Mouse (Mus musculus) intestine, postnatal 0 days (tissue): ENCODE data around the gene Usp24. TPM values are rescaled to one million over a fixed set of nuclear protein-coding genes. Genes with fewer than 3 reads are reported as not detected.
"Not testable (repeated sequence)": the region's sequence is repeated elsewhere in the genome, so short reads cannot be mapped to it uniquely, and the experiment has no call there.

Experiments
- ATAC-seq: fragments of 200-750 bp; cut with Nextera tagmentation; 2 replicates; pipeline ENCODE4 v1.8.0; 2017; ENCODE audit warnings: mild to moderate bottlenecking, moderate TSS enrichment, moderate library complexity
- H3K27ac ChIP-seq: fragments of 300-500 bp; sonication (generic); 2 replicates; pipeline ENCODE4 v1.5.1; 2014; ENCODE audit warnings: mild to moderate bottlenecking, low read depth, low read length, moderate library complexity
- H3K27me3 ChIP-seq: fragments of 300-500 bp; sonication (generic); replicated peaks from 2 replicates; pipeline ENCODE4 v1.6.1; 2014; ENCODE audit warnings: low read length, mixed read lengths; ENCODE audit not compliant: control insufficient read depth, insufficient read depth
- H3K36me3 ChIP-seq: fragments of 300-500 bp; sonication (generic); 2 replicates; pipeline ENCODE4 v1.6.1; 2014; ENCODE audit warnings: mild to moderate bottlenecking, moderate library complexity; ENCODE audit not compliant: control insufficient read depth, insufficient read depth
- H3K4me1 ChIP-seq: fragments of 300-500 bp; sonication (generic); replicated peaks from 2 replicates; pipeline ENCODE4 v1.6.1; 2014; ENCODE audit warnings: antibody characterized with exemption, low read length, mixed read lengths; ENCODE audit not compliant: control insufficient read depth, insufficient read depth
- H3K4me2 ChIP-seq: fragments of 300-500 bp; sonication (generic); replicated peaks from 2 replicates; pipeline ENCODE4 v1.6.1; 2014; ENCODE audit warnings: low read depth, mild to moderate bottlenecking, moderate library complexity
- H3K4me3 ChIP-seq: fragments of 300-500 bp; sonication (generic); 2 replicates; pipeline ENCODE4 v1.5.1; 2014; ENCODE audit warnings: low read depth, low read length
- H3K9ac ChIP-seq: fragments of 300-500 bp; sonication (generic); 2 replicates; pipeline ENCODE4 v1.6.1; 2014; ENCODE audit warnings: mild to moderate bottlenecking, low read depth, low read length
- H3K9me3 ChIP-seq: fragments of 300-500 bp; sonication (generic); 2 replicates; pipeline ENCODE4 v1.6.1; 2016; ENCODE audit warnings: mixed run types; ENCODE audit not compliant: control insufficient read depth
- CTCF ChIP-seq: sonication (generic); IDR thresholded peaks from 2 replicates; pipeline ENCODE4 v1.5.1; 2016; ENCODE audit warnings: low read depth, mild to moderate bottlenecking, control low read depth, antibody characterized with exemption, moderate library complexity
- WGBS: fragments of 180-500 bp; shearing (Covaris S2); extraction: QIAGEN DNeasy Blood & Tissue Kit; methylation state at CpG from one replicate; pipeline ENCODE4 v1.1.7; 2014; 5-methylcytosine and 5-hydroxymethylcytosine counted together
- polyA plus RNA-seq: library from polyadenylated mRNA; unstranded; fragments of >200 nt; fragmentation: Nextera tagmentation; extraction: Ambion mirVana; gene quantifications from 2 replicates; pipeline ENCODE4 v1.2.1, GENCODE M21; 2015

Usp24 gene
- polyA plus RNA-seq, 1 experiment from 2014 or later = 5.3 TPM

- H3K4me3 ChIP-seq = no peak overlapping the region
- H3K27ac ChIP-seq = no peak overlapping the region
- ATAC-seq = no peak
- no peak overlapping the region for H3K9ac ChIP-seq
- no peak overlapping the region for H3K4me2 ChIP-seq
- no peaks in the 10 kb centered on the region for H3K4me1 ChIP-seq
- H3K27me3 ChIP-seq = no peaks in the 10 kb centered on the region
- no peak for TF ChIP-seq CTCF
- H3K36me3 ChIP-seq = peaks cover 35% of the 10 kb centered on the region
- no peaks in the 10 kb centered on the region for H3K9me3 ChIP-seq
- WGBS = 89% methylated on average over 1 of the region's 1 CpGs
Observed at GRCm38 (mm10) chr4:106347664-106348063, 31.7 kb downstream of the Usp24 start.

- H3K4me3 ChIP-seq, H3K4me1 ChIP-seq, H3K9me3 ChIP-seq, H3K4me2 ChIP-seq, H3K27ac ChIP-seq, H3K9ac ChIP-seq, H3K27me3 ChIP-seq, ATAC-seq: not testable (repeated sequence)
- peaks cover 21% of the 10 kb centered on the region for H3K36me3 ChIP-seq
- WGBS = 83% methylated on average over 2 of the region's 2 CpGs
Observed at GRCm38 (mm10) chr4:106355025-106355424, 39.0 kb downstream of the Usp24 start.

- WGBS = 82% methylated on average over 6 of the region's 6 CpGs
- Histone ChIP-seq H3K27me3 (no peaks in the 10 kb centered on the region), H3K27ac (no peak overlapping the region), H3K9me3 (no peaks in the 10 kb centered on the region), H3K4me1 (no peaks in the 10 kb centered on the region), H3K4me2 (no peak overlapping the region), H3K36me3 (peaks cover 52% of the 10 kb centered on the region), H3K9ac (no peak overlapping the region), H3K4me3 (no peak overlapping the region)
- no peak for ATAC-seq
- TF ChIP-seq CTCF = no peak
Observed at GRCm38 (mm10) chr4:106370013-106370412, 54.0 kb downstream of the Usp24 start.

- peaks cover 62% of the 10 kb centered on the region for H3K36me3 ChIP-seq
- no peak overlapping the region for H3K4me2 ChIP-seq
- TF ChIP-seq CTCF = peak; percentile 92
- no peak overlapping the region for H3K9ac ChIP-seq
- no peak for ATAC-seq
- H3K4me3 ChIP-seq = no peak overlapping the region
- H3K27me3 ChIP-seq = no peaks in the 10 kb centered on the region
- WGBS = 45% methylated on average over 1 of the region's 1 CpGs
- no peaks in the 10 kb centered on the region for H3K9me3 ChIP-seq
- H3K4me1 ChIP-seq = no peaks in the 10 kb centered on the region
- H3K27ac ChIP-seq = no peak overlapping the region
Observed at GRCm38 (mm10) chr4:106375857-106376256, 59.8 kb downstream of the Usp24 start.

GRCm38 (mm10) chr4:106378839-106379572 is 63.0 kb downstream of the Usp24 start:
- H3K36me3 ChIP-seq = peaks cover 59% of the 10 kb centered on the region
- no peaks in the 10 kb centered on the region for H3K9me3 ChIP-seq
- ATAC-seq = no peak
- 73% methylated on average over 14 of the region's 14 CpGs for WGBS
- H3K27me3 ChIP-seq = no peaks in the 10 kb centered on the region
- no peak for TF ChIP-seq CTCF
- H3K4me3 ChIP-seq = no peak overlapping the region
- H3K9ac ChIP-seq = no peak overlapping the region
- H3K4me1 ChIP-seq = no peaks in the 10 kb centered on the region
- H3K4me2 ChIP-seq = no peak overlapping the region
- no peak overlapping the region for H3K27ac ChIP-seq

GRCm38 (mm10) chr4:106381131-106381530 is 65.1 kb downstream of the Usp24 start:
- no peak overlapping the region for H3K4me2 ChIP-seq
- no peak for TF ChIP-seq CTCF
- H3K9ac ChIP-seq = no peak overlapping the region
- no peaks in the 10 kb centered on the region for H3K9me3 ChIP-seq
- H3K4me1 ChIP-seq = no peaks in the 10 kb centered on the region
- no peak for ATAC-seq
- H3K27ac ChIP-seq = no peak overlapping the region
- no peak overlapping the region for H3K4me3 ChIP-seq
- H3K36me3 ChIP-seq = peaks cover 64% of the 10 kb centered on the region
- no peaks in the 10 kb centered on the region for H3K27me3 ChIP-seq
- WGBS = 66% methylated on average over 5 of the region's 5 CpGs
